Mouse (Mus musculus) MEL (cell line): ENCODE measurements around the gene Gm11084.

Experiments used
- BHLHE40 ChIP-seq: IDR thresholded peaks from 2 replicates; pipeline ENCODE4 v1.6.1; 2012; ENCODE audit warnings: low read depth, mild to moderate bottlenecking, inconsistent platforms, low read length, improper control_type of control experiment, borderline replicate concordance
- CTCF ChIP-seq, 3 experiments: IDR thresholded peaks in 2 of 3; conservative IDR thresholded peaks in 1 of 3; 2 replicates each; pipeline ENCODE4 v1.5.1; 2011 to 2012; ENCODE audit warnings: low read length in 3 of 3, low read depth in 2 of 3, mild to moderate bottlenecking in 2 of 3, improper control_type of control experiment in 1 of 3, inconsistent platforms in 1 of 3, mixed read lengths in 1 of 3, moderate library complexity in 1 of 3; ENCODE audit not compliant: control insufficient read depth in 1 of 3, insufficient read depth in 1 of 3, poor library complexity in 1 of 3, severe bottlenecking in 1 of 3
- E2F4 ChIP-seq: IDR thresholded peaks from 2 replicates; pipeline ENCODE4 v1.6.1; 2011; ENCODE audit warnings: low read depth, low read length, improper control_type of control experiment, borderline replicate concordance
- EP300 ChIP-seq, 2 experiments: IDR thresholded peaks; 2 replicates each; pipeline ENCODE4 v1.6.1; 2011; ENCODE audit warnings: improper control_type of control experiment in 2 of 2, low read length in 2 of 2, low read depth in 1 of 2, mild to moderate bottlenecking in 1 of 2
- GATA1 ChIP-seq: IDR thresholded peaks from 2 replicates; pipeline ENCODE4 v1.6.1; 2011; ENCODE audit warnings: low read depth, low read length, improper control_type of control experiment
- HCFC1 ChIP-seq: IDR thresholded peaks from 2 replicates; pipeline ENCODE4 v1.6.1; 2012; ENCODE audit warnings: low read depth, mild to moderate bottlenecking, inconsistent platforms, low read length, improper control_type of control experiment, moderate library complexity
- JUND ChIP-seq: IDR thresholded peaks from 2 replicates; pipeline ENCODE4 v1.6.1; 2011; ENCODE audit warnings: low read depth, mild to moderate bottlenecking, improper control_type of control experiment, low read length
- MEF2A ChIP-seq: IDR thresholded peaks from 2 replicates; pipeline ENCODE4 v1.6.1; 2014; ENCODE audit warnings: low read depth, mild to moderate bottlenecking, inconsistent platforms, low read length, improper control_type of control experiment; ENCODE audit not compliant: poor library complexity, insufficient replicate concordance, severe bottlenecking; ENCODE audit errors: extremely low read depth
- POLR2A ChIP-seq, 2 experiments: IDR thresholded peaks; 2 replicates each; pipeline ENCODE4 v1.6.1; 2011 to 2012; ENCODE audit warnings: low read length in 2 of 2, mild to moderate bottlenecking in 2 of 2, control low read depth in 1 of 2, improper control_type of control experiment in 1 of 2, low read depth in 1 of 2, moderate library complexity in 1 of 2; ENCODE audit not compliant: control insufficient read depth in 1 of 2, insufficient read depth in 1 of 2, poor library complexity in 1 of 2
- POLR2AphosphoS2 ChIP-seq: IDR thresholded peaks from 2 replicates; pipeline ENCODE4 v1.6.1; 2011; ENCODE audit warnings: low read length, improper control_type of control experiment
- RCOR1 ChIP-seq: IDR thresholded peaks from 2 replicates; pipeline ENCODE4 v1.6.1; 2012; ENCODE audit warnings: low read depth, mild to moderate bottlenecking, inconsistent platforms, low read length, improper control_type of control experiment
- SMC3 ChIP-seq: IDR thresholded peaks from 2 replicates; pipeline ENCODE4 v1.6.1; 2011; ENCODE audit warnings: low read depth, low read length, improper control_type of control experiment
- USF2 ChIP-seq, 2 experiments: IDR thresholded peaks; 2 replicates each; pipeline ENCODE4 v1.6.1; 2011 to 2012; ENCODE audit warnings: improper control_type of control experiment in 2 of 2, low read length in 2 of 2, borderline replicate concordance in 1 of 2, inconsistent platforms in 1 of 2, low read depth in 1 of 2, mild to moderate bottlenecking in 1 of 2; ENCODE audit not compliant: insufficient read depth in 1 of 2
- ZC3H11A ChIP-seq: IDR thresholded peaks from 2 replicates; pipeline ENCODE4 v1.6.1; 2012; ENCODE audit warnings: low read depth, mild to moderate bottlenecking, inconsistent platforms, low read length, improper control_type of control experiment

GRCm38 (mm10) chr2:72977272-72977671 lies 9.2 kb downstream of the Gm11084 start:
- TF ChIP-seq POLR2A (IDR thresholded peaks at IDR 0.05; ENCODE audit: control insufficient read depth in 1 of 2, insufficient read depth in 1 of 2, low read depth in 1 of 2, low read length in 2 of 2, poor library complexity in 1 of 2) (no peak), CTCF (IDR thresholded peaks at IDR 0.05 in 2 of 3, conservative IDR thresholded peaks at IDR 0.05 in 1 of 3; ENCODE audit: control insufficient read depth in 1 of 3, insufficient read depth in 1 of 3, low read depth in 2 of 3, low read length in 3 of 3, poor library complexity in 1 of 3, severe bottlenecking in 1 of 3) (no peak), BHLHE40 (no peak), GATA1 (no peak), SMC3 (no peak), ZC3H11A (no peak), USF2 (IDR thresholded peaks at IDR 0.05; ENCODE audit: borderline replicate concordance in 1 of 2, insufficient read depth in 1 of 2, low read depth in 1 of 2, low read length in 2 of 2) (no peak), EP300 (IDR thresholded peaks at IDR 0.05; ENCODE audit: low read depth in 1 of 2, low read length in 2 of 2) (no peak), POLR2AphosphoS2 (no peak), E2F4 (no peak), MEF2A (no peak), RCOR1 (no peak), JUND (no peak), HCFC1 (no peak)
